Mouse (Mus musculus) ovary, postnatal 14 days (tissue): ENCODE results near the gene Krtap16-1.

ENCODE experiments used
- DNase-seq: peaks from one replicate; pipeline ENCODE4 v3.0.0; 2022; ENCODE audit warnings: low spot score

Gene Krtap16-1

GRCm38 (mm10) chr11:99964213-99964612 is 22.2 kb downstream of the Krtap16-1 start:
- DNase-seq, result no peak

GRCm38 (mm10) chr11:99948175-99948574 is 38.2 kb downstream of the Krtap16-1 start, which contains the start of gene Krtap9-5:
Gene Krtap9-5 (plus strand): TSS chr11:99948475.
- no peak for DNase-seq

- DNase-seq, result no peak
Observed at GRCm38 (mm10) chr11:99937751-99938264, 48.6 kb downstream of the Krtap16-1 start.

GRCm38 (mm10) chr11:99935991-99936390 is 50.4 kb downstream of the Krtap16-1 start, which contains the start of gene Krtap31-2:
Gene Krtap31-2 (plus strand): TSS chr11:99936291.
- no peak for DNase-seq
